Mouse (Mus musculus) CH12.LX (cell line): Measurements from ENCODE around the gene Tlcd1.

Source experiments
- CTCF ChIP-seq, 2 experiments: IDR thresholded peaks in 1 of 2; conservative IDR thresholded peaks in 1 of 2; 2 replicates each; pipeline ENCODE4 v1.5.1; 2011 to 2012; ENCODE audit warnings: low read depth in 2 of 2, low read length in 2 of 2, improper control_type of control experiment in 1 of 2, inconsistent platforms in 1 of 2, mild to moderate bottlenecking in 1 of 2, moderate library complexity in 1 of 2
- E2F4 ChIP-seq: IDR thresholded peaks from 2 replicates; pipeline ENCODE4 v1.6.1; 2011; ENCODE audit warnings: low read depth, low read length, improper control_type of control experiment; ENCODE audit not compliant: insufficient replicate concordance
- EP300 ChIP-seq: IDR thresholded peaks from 2 replicates; pipeline ENCODE4 v1.6.1; 2011; ENCODE audit warnings: low read length, improper control_type of control experiment
- ETS1 ChIP-seq: conservative IDR thresholded peaks from 2 replicates; pipeline ENCODE4 v1.6.1; 2012; ENCODE audit warnings: low read depth, mild to moderate bottlenecking, inconsistent platforms, low read length, improper control_type of control experiment, moderate library complexity
- HCFC1 ChIP-seq: IDR thresholded peaks from 2 replicates; pipeline ENCODE4 v1.6.1; 2012; ENCODE audit warnings: low read depth, mild to moderate bottlenecking, inconsistent platforms, low read length, improper control_type of control experiment
- KAT2A ChIP-seq: IDR thresholded peaks from 2 replicates; pipeline ENCODE4 v1.6.1; 2012; ENCODE audit warnings: low read length, improper control_type of control experiment, inconsistent platforms; ENCODE audit not compliant: insufficient replicate concordance
- MEF2A ChIP-seq: IDR thresholded peaks from 2 replicates; pipeline ENCODE4 v1.6.1; 2014; ENCODE audit warnings: low read depth, mild to moderate bottlenecking, inconsistent platforms, low read length, improper control_type of control experiment, borderline replicate concordance
- MYC ChIP-seq: IDR thresholded peaks from 2 replicates; pipeline ENCODE4 v1.6.1; 2011; ENCODE audit warnings: low read depth, mild to moderate bottlenecking, improper control_type of control experiment, low read length
- POLR2A ChIP-seq: IDR thresholded peaks from 2 replicates; pipeline ENCODE4 v1.6.1; 2011; ENCODE audit warnings: low read depth, mild to moderate bottlenecking, improper control_type of control experiment, low read length
- POLR2AphosphoS2 ChIP-seq: IDR thresholded peaks from 2 replicates; pipeline ENCODE4 v1.6.1; 2011; ENCODE audit warnings: low read depth, low read length, improper control_type of control experiment
- SIN3A ChIP-seq: IDR thresholded peaks from 2 replicates; pipeline ENCODE4 v1.6.1; 2012; ENCODE audit warnings: low read length, improper control_type of control experiment, inconsistent platforms
- TCF12 ChIP-seq: IDR thresholded peaks from 2 replicates; pipeline ENCODE4 v1.6.1; 2014; ENCODE audit warnings: low read depth, mild to moderate bottlenecking, inconsistent platforms, low read length, improper control_type of control experiment
- USF1 ChIP-seq: IDR thresholded peaks from 2 replicates; pipeline ENCODE4 v1.6.1; 2014; ENCODE audit warnings: low read depth, mild to moderate bottlenecking, inconsistent platforms, low read length, improper control_type of control experiment
- USF2 ChIP-seq: conservative IDR thresholded peaks from 2 replicates; pipeline ENCODE4 v1.6.1; 2011; ENCODE audit warnings: low read depth, low read length, improper control_type of control experiment

DNA sequence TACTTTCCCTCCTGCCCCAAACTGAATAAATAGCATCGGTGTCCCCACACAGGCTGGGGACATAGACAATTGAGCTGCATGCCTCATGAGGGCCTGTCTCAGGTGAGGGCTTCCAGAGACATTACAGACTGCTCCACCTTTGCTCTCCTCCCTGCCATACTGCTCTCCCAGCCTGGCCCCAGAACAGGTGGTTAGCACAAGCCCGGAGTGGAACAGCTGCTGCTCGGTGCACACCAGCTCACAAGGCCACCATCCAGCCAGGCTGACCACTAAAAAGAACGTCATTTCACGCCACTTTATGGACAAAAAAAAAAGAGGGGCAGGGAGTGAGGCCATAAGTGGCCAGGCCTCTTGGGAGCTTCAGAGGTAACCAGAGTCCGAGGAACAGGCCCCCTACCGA is 30.7 kb downstream of the Tlcd1 start:
- TF ChIP-seq CTCF (conservative IDR thresholded peaks at IDR 0.05 in 1 of 2, IDR thresholded peaks at IDR 0.05 in 1 of 2; ENCODE audit: low read depth in 2 of 2, low read length in 2 of 2) (no peak), POLR2A (no peak), KAT2A (no peak), E2F4 (no peak), SIN3A (no peak), TCF12 (no peak), USF1 (no peak), USF2 (no peak), HCFC1 (no peak), MEF2A (no peak), EP300 (no peak), POLR2AphosphoS2 (no peak), ETS1 (no peak), MYC (no peak)
